Mouse (Mus musculus): ENCODE data around the gene Med22. TPM values are rescaled to one million over a fixed set of nuclear protein-coding genes. Genes with fewer than 3 reads are reported as not detected.
"Not testable (repeated sequence)": the region's sequence is repeated elsewhere in the genome, so short reads cannot be mapped to it uniquely, and the experiment has no call there.

The Med22 gene
- polyA plus RNA-seq, 1 experiment from 2014 or later: 49.1 TPM

DNA sequence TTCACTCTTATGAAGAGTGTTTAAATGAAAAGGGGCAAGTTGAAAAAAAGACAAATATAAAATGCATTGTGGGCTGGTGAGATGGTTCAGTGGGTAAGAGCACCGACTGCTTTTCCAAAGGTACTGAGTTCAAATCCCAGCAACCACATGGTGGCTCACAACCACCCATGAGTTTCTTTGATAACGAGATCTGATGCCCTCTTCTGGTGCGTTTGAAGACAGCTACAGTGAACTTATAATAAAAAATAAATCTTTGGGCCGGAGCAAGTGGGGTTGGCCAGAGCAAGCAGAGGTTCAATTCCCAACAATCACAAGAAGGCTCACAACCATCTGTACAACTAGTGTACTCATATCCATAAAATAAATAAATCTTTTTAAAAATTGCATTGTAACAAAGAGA, 14.6 kb downstream of the Med22 start:
- H3K36me3 ChIP-seq (ENCODE audit: control insufficient read depth, insufficient read depth, low read length): peaks cover 57% of the 10 kb centered on the region
- no peak overlapping the region for H3K4me2 ChIP-seq (ENCODE audit: low read depth, low read length)
- H3K9me3 ChIP-seq (ENCODE audit: control insufficient read depth, low read length): no peaks in the 10 kb centered on the region
- no peak overlapping the region for H3K9ac ChIP-seq (ENCODE audit: low read length)
- no peak for ATAC-seq (ENCODE audit: low read depth)
- no peak overlapping the region for H3K27ac ChIP-seq (ENCODE audit: low read length)
- no peak overlapping the region for H3K4me3 ChIP-seq (ENCODE audit: low read length)
- H3K4me1 ChIP-seq (replicated peaks; ENCODE audit: control insufficient read depth, insufficient read depth, low read length): no peaks in the 10 kb centered on the region
- H3K27me3 ChIP-seq (ENCODE audit: control insufficient read depth, insufficient read depth, low read depth, low read length): no peaks in the 10 kb centered on the region
- 84% methylated on average over 4 of the region's 4 CpGs for WGBS

DNA sequence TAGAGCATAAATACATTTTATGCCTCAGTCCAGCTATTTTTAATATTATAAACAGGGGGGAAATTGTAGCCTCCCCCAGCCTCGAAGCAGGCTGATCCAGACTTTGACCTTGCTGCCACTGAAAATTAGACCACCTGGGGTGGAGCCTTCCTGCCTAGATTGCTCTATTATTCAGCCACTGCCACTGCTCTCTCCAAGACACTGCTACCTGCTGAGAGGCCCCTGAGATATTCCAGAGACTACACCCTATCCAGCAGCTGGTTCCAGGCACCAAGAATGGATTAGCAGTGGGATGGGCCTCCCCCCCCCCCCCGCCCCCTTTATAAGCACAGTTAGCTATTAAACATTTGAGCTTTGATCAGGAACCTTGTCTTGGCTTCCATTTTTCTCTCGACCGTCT, 24.3 kb downstream of the Med22 start:
- not testable (repeated sequence) for H3K4me1 ChIP-seq (replicated peaks; ENCODE audit: control insufficient read depth, insufficient read depth, low read length); H3K9ac ChIP-seq (ENCODE audit: low read length); H3K27ac ChIP-seq (ENCODE audit: low read length); ATAC-seq (ENCODE audit: low read depth); H3K4me3 ChIP-seq (ENCODE audit: low read length); H3K27me3 ChIP-seq (ENCODE audit: control insufficient read depth, insufficient read depth, low read depth, low read length); H3K4me2 ChIP-seq (ENCODE audit: low read depth, low read length); H3K9me3 ChIP-seq (ENCODE audit: control insufficient read depth, low read length)
- 73% methylated on average over 4 of the region's 4 CpGs for WGBS
- H3K36me3 ChIP-seq (ENCODE audit: control insufficient read depth, insufficient read depth, low read length): peaks cover 11% of the 10 kb centered on the region

DNA sequence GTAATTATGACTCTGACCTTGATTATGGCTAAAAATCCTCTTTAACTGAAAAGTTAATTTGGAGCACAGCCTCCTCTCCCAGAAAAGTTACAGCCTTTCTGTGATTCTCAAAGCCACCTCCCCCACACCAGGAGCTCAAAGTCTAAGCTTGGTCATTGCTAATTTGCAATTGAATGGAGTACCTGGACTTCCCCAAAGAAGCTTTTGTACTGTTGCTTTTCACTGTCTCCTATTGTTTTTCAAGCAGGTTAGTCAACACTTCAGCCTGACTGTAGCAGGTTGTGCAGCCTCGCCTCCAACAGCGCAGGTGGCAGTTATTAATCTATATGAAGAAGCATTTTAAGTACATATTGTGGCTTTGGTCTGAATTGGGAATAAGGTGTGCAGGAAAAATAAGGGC, 24.9 kb downstream of the Med22 start:
- H3K4me2 ChIP-seq (ENCODE audit: low read depth, low read length); H3K4me3 ChIP-seq (ENCODE audit: low read length); H3K27me3 ChIP-seq (ENCODE audit: control insufficient read depth, insufficient read depth, low read depth, low read length); H3K9ac ChIP-seq (ENCODE audit: low read length); H3K9me3 ChIP-seq (ENCODE audit: control insufficient read depth, low read length); H3K36me3 ChIP-seq (ENCODE audit: control insufficient read depth, insufficient read depth, low read length); H3K27ac ChIP-seq (ENCODE audit: low read length); H3K4me1 ChIP-seq (replicated peaks; ENCODE audit: control insufficient read depth, insufficient read depth, low read length); ATAC-seq (ENCODE audit: low read depth): not testable (repeated sequence)
- WGBS: 84% methylated on average over 2 of the region's 2 CpGs

DNA sequence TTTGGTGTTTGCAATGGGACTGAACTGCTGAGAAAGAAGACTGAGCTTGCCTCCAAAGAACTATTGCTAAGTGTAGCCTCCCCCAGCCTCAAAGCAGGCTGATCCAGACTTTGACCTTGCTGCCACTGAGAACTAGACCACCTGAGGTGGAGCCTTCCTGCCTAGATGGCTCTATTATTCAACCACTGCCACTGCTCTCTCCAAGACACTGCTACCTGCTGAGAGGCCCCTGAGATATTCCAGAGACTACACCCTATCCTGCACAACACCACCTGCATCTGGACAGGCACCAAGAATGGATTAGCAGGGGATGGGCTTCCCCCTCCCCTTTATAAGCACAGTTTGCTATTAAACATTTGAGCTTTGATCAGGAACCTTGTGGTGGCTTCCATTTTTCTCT, 31.9 kb downstream of the Med22 start:
- Histone ChIP-seq H3K4me1 (replicated peaks; ENCODE audit: control insufficient read depth, insufficient read depth, low read length) (no peaks in the 10 kb centered on the region), H3K9me3 (ENCODE audit: control insufficient read depth, low read length) (peaks cover 3% of the 10 kb centered on the region; the same call in 1 of the 2 replicates), H3K36me3 (ENCODE audit: control insufficient read depth, insufficient read depth, low read length) (no peaks in the 10 kb centered on the region), H3K4me3 (ENCODE audit: low read length) (no peak overlapping the region), H3K4me2 (ENCODE audit: low read depth, low read length) (no peak overlapping the region), H3K27ac (ENCODE audit: low read length) (no peak overlapping the region), H3K27me3 (ENCODE audit: control insufficient read depth, insufficient read depth, low read depth, low read length) (no peaks in the 10 kb centered on the region), H3K9ac (ENCODE audit: low read length) (no peak overlapping the region)
- no peak for ATAC-seq (ENCODE audit: low read depth)

DNA sequence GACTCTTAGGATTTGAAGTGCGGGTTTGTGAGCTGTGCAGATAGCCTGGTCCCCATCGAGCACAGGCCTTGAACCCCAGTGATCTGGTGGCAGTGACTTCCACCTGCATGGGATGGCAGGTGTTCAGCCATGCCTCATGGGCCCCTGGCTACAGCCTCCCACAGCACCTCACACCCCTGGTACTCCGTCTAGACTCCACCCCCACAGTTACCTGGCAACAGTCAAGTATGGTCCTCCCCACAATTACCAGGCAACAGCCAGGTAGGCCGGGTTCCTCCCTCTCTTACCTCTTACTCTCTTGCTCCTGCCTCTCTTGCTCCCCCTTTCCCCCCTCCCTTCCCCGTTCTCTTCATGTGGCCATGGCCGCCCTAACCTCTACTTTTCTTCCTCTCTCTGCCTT, 39.8 kb downstream of the Med22 start:
- H3K9ac ChIP-seq (ENCODE audit: low read length): no peak overlapping the region
- no peaks in the 10 kb centered on the region for H3K4me1 ChIP-seq (replicated peaks; ENCODE audit: control insufficient read depth, insufficient read depth, low read length)
- H3K9me3 ChIP-seq (ENCODE audit: control insufficient read depth, low read length): no peaks in the 10 kb centered on the region
- no peak overlapping the region for H3K27ac ChIP-seq (ENCODE audit: low read length)
- no peaks in the 10 kb centered on the region for H3K27me3 ChIP-seq (ENCODE audit: control insufficient read depth, insufficient read depth, low read depth, low read length)
- no peak for ATAC-seq (ENCODE audit: low read depth)
- 36% methylated on average over 6 of the region's 6 CpGs for WGBS
- H3K36me3 ChIP-seq (ENCODE audit: control insufficient read depth, insufficient read depth, low read length): no peaks in the 10 kb centered on the region
- no peak overlapping the region for H3K4me2 ChIP-seq (ENCODE audit: low read depth, low read length)
- H3K4me3 ChIP-seq (ENCODE audit: low read length): no peak overlapping the region

DNA sequence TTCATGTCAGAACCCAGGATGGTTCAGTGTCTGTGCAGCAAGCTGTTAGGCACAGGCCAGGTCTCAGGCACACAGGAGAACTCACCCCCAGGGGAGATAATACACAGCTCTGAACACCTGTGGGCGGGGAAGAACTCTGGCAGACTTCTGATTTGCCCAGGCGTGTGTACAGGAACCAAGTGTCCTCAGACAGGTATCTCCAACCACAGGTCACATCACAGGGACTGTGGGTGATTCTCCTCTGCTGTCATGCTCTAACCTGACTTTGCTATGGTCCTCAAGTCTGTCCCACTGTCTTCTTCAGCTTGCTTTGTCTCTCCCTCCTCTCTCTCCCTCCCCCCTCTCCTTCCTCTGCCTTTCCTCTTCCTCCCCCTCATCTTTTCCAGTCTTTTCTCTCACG, 45.6 kb downstream of the Med22 start, which contains the start of gene Abo:
TSS of gene Abo (minus strand) at position 101 of the 400 bp plus-strand sequence.
- WGBS: 44% methylated on average over 3 of the region's 3 CpGs
- Histone ChIP-seq H3K4me1 (replicated peaks; ENCODE audit: control insufficient read depth, insufficient read depth, low read length) (no peaks in the 10 kb centered on the region), H3K27me3 (ENCODE audit: control insufficient read depth, insufficient read depth, low read depth, low read length) (no peaks in the 10 kb centered on the region), H3K27ac (ENCODE audit: low read length) (no peak within 1 kb of the TSS), H3K4me2 (ENCODE audit: low read depth, low read length) (no peak within 1 kb of the TSS), H3K4me3 (ENCODE audit: low read length) (no peak within 1 kb of the TSS), H3K9ac (ENCODE audit: low read length) (no peak within 1 kb of the TSS), H3K9me3 (ENCODE audit: control insufficient read depth, low read length) (no peaks in the 10 kb centered on the region), H3K36me3 (ENCODE audit: control insufficient read depth, insufficient read depth, low read length) (no peaks in the 10 kb centered on the region)
- ATAC-seq (ENCODE audit: low read depth): no peak

DNA sequence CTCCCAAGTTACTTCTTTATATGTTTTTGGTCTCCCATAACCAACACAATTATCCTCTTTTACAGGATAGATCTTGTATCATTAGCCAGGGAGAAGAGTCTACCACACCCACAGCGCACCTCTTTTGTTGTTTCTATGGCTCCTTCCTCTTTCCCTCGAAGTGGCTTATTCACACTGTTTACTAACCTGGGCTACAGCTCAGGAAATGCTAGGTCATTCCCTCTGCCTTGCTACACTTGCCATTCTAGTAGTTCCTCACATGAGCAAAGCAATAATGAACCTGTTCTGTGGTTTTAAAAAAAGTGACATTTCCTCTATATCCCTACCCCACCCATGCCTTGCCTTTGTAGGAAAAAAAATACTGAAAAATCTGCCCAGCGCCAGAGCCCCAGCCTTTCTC, 47.6 kb downstream of the Med22 start:
- no peak overlapping the region for H3K27ac ChIP-seq (ENCODE audit: low read length)
- ATAC-seq (ENCODE audit: low read depth): no peak
- no peaks in the 10 kb centered on the region for H3K36me3 ChIP-seq (ENCODE audit: control insufficient read depth, insufficient read depth, low read length)
- H3K4me2 ChIP-seq (ENCODE audit: low read depth, low read length): no peak overlapping the region
- no peaks in the 10 kb centered on the region for H3K27me3 ChIP-seq (ENCODE audit: control insufficient read depth, insufficient read depth, low read depth, low read length)
- H3K4me3 ChIP-seq (ENCODE audit: low read length): no peak overlapping the region
- H3K4me1 ChIP-seq (replicated peaks; ENCODE audit: control insufficient read depth, insufficient read depth, low read length): no peaks in the 10 kb centered on the region
- 75% methylated on average over 3 of the region's 3 CpGs for WGBS
- no peaks in the 10 kb centered on the region for H3K9me3 ChIP-seq (ENCODE audit: control insufficient read depth, low read length)
- no peak overlapping the region for H3K9ac ChIP-seq (ENCODE audit: low read length)

Other genes with a start within 250 kb of the Med22 start
- gene Lcn4, start 239.4 kb downstream of the Med22 start, polyA plus RNA-seq (2015; fragmentation: Nextera tagmentation; extraction: Ambion mirVana): not detected in 2 replicates
- gene Abo, start 45.7 kb downstream of the Med22 start, polyA plus RNA-seq (2015; fragmentation: Nextera tagmentation; extraction: Ambion mirVana): not detected in 2 replicates
- gene Surf6, start 7.8 kb downstream of the Med22 start, polyA plus RNA-seq (2015; fragmentation: Nextera tagmentation; extraction: Ambion mirVana): 22.6 and 25.3 TPM in 2 replicates
- gene Rpl7a, start 87 bp upstream of the Med22 start, polyA plus RNA-seq (2015; fragmentation: Nextera tagmentation; extraction: Ambion mirVana): 578 and 617 TPM in 2 replicates
- 33.0 and 34.6 TPM in 2 replicates for gene Surf2, start 5.7 kb upstream of the Med22 start, polyA plus RNA-seq (2015; fragmentation: Nextera tagmentation; extraction: Ambion mirVana)
- 51.9 and 57.3 TPM in 2 replicates for gene Surf1, start 5.9 kb upstream of the Med22 start, polyA plus RNA-seq (2015; fragmentation: Nextera tagmentation; extraction: Ambion mirVana)
- gene Surf4, start 23.3 kb upstream of the Med22 start, polyA plus RNA-seq (2015; fragmentation: Nextera tagmentation; extraction: Ambion mirVana): 209 and 215 TPM in 2 replicates
- 0.06 and 0.19 TPM in 2 replicates for gene Stkld1, start 23.4 kb upstream of the Med22 start, polyA plus RNA-seq (2015; fragmentation: Nextera tagmentation; extraction: Ambion mirVana)
- gene Rexo4, start 53.7 kb upstream of the Med22 start, polyA plus RNA-seq (2015; fragmentation: Nextera tagmentation; extraction: Ambion mirVana): 41.5 and 44.0 TPM in 2 replicates
- 0.08 and 0.20 TPM in 2 replicates for gene Adamts13, start 62.7 kb upstream of the Med22 start, polyA plus RNA-seq (2015; fragmentation: Nextera tagmentation; extraction: Ambion mirVana)
- gene Cacfd1, start 99.2 kb upstream of the Med22 start, polyA plus RNA-seq (2015; fragmentation: Nextera tagmentation; extraction: Ambion mirVana): 52.3 and 57.1 TPM in 2 replicates
- gene Slc2a6, start 117.3 kb upstream of the Med22 start, polyA plus RNA-seq (2015; fragmentation: Nextera tagmentation; extraction: Ambion mirVana): 0.63 and 0.85 TPM in 2 replicates
- 1.6 and 3.4 TPM in 2 replicates for gene Mymk, start 161.5 kb upstream of the Med22 start, polyA plus RNA-seq (2015; fragmentation: Nextera tagmentation; extraction: Ambion mirVana)
- gene Adamtsl2, start 168.7 kb upstream of the Med22 start, polyA plus RNA-seq (2015; fragmentation: Nextera tagmentation; extraction: Ambion mirVana): 27.9 and 28.4 TPM in 2 replicates
- 0.54 and 0.64 TPM in 2 replicates for gene Fam163b, start 231.8 kb upstream of the Med22 start, polyA plus RNA-seq (2015; fragmentation: Nextera tagmentation; extraction: Ambion mirVana)